Mouse (Mus musculus): ENCODE measurements around the gene Tomm22.

Tomm22 gene

DNA sequence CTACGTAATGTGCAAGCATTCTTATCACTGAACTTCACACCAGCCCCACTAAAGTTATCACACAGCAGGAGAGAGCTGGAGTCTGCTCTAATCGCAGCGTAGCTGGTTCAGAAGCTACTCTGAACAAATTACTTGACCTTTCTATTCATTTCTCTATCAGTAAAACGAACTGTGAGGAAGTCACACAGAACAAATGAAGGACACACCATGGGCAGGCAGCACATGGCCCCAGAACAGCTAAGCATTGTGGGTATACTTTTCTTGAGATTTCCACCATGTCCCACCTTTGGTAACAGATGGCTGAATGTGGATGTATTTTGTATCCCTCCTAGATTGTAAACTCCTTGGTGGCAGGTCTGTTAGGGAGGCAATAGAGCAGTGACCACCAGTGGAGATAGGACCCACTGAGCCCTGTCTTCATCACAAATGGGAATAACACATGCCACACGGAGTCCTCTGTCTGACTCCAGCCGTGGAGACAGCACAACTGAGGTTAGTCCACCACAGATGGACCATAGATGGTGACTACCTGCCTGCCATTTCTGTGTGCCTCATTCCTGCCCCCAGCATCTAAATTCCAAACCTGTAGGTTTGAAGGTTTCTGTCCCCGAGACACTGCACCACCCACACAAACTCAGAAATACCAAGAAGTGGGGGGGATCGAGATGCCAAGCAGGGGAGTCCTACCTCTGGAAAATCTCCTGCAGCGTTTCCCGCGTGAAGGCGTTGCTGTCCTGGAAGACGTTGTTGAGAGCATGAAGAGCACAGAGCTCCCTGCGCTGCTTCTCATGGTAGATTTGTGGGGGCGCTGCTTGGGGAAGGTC, 15.6 kb downstream of the Tomm22 start:
- no peak for DNase-seq (ENCODE audit: low spot score)

DNA sequence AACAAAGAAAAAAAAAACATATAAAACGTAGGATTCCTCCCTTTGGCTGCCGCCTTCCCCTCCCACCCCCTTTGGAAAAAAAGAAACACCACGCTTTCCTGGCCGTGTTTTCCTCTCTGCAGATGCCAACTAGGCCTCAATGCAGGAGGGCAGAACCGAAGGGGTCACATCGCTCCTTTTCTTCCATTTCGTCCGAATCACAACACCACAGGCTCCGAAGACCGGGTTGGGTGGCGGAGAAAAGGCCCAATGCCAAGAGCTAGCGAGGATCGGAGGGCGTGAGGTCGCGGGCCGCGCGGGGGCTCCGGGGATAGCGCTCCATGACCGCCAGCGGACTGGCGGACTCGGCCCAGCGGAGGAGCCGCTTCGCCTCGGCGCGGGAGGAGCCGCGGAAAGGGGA, 16.5 kb downstream of the Tomm22 start:
- DNase-seq (ENCODE audit: low spot score), result peak; percentile 12

DNA sequence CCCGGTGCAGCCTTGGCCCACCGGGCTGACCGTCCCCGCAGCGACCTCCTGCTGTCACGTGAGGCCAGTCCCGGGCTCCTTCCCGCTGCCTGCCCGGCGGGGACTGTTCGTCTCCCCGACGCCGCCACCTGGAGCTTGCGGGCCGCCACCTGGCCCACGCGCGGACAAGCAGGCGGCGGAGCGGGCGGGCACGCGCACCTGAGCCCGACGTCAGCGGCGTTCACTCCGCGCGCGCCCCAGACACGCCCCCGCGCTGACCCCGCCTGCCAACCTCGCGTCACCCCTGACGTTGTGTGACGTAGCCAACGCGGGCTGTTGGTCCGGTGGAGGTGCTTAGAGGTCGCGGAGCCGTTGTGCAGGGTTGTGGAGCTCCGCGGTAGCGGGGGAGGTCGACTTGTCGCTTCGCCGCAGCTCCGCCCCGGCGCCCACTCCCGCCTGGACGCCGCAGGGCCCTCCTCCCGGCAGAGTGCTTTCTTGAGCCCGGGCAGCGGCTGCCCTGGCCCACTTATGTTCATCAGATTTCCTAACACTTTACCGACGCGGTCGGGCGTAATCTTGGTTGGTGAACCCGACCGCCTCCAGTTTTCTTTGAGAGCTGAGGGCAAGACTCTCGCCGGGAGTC, 17.1 kb downstream of the Tomm22 start, which contains the start of gene Josd1:
TSS of gene Josd1 (minus strand) at position 274 of the 622 bp plus-strand sequence.
- peak; percentile 95 for DNase-seq (ENCODE audit: low spot score)

DNA sequence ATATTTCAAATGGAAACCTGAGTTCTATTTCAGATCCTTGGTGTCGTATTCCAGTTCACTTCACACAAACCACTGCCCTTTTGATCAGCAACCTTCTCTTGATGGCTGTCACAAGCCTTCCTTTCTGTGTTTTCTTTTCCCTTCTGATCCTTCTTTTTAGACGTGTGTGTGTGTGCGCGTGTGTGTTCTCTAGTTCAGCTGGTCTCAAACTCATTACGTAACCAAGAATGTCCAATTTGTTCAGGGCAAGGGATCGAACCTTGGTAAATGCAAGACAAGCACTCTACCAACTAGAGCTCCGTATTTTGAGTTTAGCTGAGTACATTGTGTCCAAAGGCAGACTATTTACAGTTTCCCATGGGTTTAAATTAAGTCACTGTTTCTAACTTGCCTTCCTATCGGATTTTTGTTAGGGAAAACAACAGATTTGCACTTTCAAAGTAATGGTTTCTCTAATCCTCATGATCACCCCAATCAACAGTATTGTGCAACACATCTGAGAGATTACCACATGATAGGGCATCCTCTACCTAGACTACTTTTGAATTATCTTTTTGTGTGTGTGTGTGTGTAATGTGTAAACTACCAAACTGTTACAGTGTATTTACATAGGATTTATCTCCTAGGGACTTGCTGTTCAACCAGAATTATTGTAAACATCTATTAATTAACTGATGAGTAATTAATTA, 17.8 kb downstream of the Tomm22 start:
- no peak for DNase-seq (ENCODE audit: low spot score)

DNA sequence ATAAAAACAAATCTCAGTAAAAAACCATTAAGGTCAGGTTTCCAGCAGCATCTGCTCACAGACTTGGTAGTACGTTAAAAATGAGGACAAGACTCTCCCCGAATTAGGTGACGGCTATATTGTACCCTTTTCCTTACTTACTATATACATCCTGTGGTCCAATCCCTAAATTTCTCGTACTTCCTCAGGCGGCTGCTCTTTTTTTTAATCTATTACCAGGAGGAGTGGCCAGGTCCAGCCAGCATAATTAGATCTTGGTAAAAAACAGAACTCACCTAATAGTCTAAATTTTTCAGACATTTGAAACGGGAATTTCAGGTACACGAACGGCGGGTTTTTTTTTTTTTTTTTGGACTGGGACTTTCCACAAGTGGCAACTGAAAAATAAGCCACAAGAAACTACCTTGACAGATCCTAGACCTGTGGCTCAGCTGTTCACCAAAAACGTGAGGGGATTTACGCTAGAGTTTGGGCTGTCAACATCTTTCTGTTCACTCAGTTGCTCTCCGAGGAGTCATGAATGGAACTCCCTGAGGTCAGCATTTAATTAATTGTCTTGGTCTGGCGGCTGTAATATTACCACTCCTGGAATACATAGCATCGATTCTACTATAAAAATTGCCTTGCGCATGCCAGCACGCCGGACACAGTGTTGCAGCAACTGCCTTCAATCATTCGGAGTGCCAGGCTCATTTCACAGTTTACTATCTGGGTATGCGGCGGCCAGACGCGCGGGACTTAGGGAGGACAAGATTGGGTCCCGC, 19.2 kb downstream of the Tomm22 start:
- no peak for DNase-seq (ENCODE audit: low spot score)

DNA sequence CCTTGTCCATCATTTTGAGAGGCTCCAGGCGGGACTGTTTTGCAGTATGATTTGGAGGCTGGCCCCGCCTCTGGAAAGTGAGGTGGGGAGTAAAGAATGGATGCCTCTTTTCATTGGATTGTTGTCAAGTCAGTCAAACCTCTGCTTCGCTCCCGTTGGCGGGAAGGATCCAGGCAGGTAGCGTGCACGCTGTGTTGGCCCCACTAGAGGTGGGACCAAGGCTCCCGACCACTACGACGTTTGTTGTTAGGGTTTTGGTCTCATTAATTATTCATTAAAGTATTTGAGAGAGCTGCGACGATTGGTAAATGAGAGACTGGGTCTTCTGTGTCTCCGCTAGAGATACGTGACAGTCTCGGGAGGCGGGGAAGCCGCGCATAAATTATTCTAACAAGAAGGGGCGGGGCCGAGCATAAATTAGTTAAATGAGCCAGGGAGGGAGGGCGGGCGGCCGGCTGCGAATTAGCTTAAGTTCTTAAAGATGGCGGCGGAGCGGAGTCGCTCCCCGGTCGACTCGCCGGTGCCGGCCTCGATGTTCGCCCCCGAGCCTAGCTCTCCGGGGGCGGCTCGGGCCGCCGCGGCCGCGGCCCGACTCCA, 19.9 kb downstream of the Tomm22 start, which contains the start of gene Gtpbp1:
TSS of gene Gtpbp1 (plus strand) at position 420 of the 597 bp plus-strand sequence.
- DNase-seq (ENCODE audit: low spot score), result peak; percentile 100

DNA sequence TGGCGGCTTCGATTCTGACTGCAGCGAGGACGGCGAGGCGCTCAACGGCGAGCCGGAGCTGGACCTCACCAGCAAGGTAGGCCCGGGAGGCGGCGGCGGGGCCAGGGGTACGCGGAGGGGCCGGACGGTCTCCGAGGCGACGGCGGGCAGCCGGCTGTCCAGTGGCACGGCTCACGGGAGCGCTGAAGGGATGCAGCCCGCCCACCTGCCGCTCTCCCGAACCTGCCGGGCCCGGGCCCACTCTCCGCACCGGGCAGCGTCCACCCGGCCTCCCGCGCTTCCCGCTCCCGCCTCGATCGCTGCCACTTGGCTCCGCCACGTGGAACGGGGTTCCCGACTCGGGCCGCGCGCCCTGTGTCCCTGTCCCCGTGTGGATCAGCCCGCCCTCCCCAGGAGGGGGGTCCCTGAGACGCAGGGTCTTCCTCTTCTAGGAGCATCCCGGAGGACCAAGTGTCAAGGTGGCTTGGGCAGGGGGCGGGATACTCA, 20.4 kb downstream of the Tomm22 start:
- DNase-seq (ENCODE audit: low spot score), result peak; percentile 12

DNA sequence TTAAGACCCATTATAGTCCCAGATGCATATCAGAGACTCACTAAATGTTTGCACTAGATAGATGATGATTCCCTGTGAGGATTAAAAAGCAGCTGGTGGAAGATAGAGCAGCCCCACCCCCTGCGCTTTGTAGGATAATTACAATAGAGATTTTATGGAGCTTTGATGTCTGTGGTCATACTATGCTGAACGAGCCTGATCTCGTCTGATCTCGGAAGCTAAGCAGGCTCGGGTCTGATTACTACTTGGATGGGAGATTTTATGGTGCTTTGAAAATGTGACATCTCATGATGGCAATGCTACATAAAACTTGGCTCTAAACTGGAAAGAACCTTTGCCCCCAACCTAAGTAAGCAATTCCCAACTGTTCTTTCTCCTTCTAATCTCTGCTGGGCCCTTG, 21.7 kb downstream of the Tomm22 start:
- no peak for DNase-seq (ENCODE audit: low spot score)

DNA sequence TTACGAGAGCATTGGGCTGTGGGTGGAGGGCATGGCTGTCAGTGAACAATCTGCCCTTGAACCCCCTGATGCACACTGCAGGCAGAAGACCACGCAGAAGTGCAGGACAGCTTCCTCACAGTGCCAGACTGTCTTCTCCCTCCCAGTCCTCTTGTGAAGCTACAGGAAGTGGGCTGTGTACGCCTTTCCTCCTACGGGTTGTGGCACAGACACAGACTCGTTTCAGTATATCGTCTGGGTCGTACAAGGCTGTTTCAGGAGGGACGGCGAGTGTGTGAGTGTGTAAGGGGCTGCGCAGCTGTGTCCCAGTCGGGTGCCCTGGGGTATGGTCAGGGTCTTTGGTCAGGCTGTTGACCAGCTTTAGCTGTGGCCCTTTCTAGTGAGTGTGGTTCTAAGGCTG, 23.1 kb downstream of the Tomm22 start:
- DNase-seq (ENCODE audit: low spot score), result peak; percentile 37

DNA sequence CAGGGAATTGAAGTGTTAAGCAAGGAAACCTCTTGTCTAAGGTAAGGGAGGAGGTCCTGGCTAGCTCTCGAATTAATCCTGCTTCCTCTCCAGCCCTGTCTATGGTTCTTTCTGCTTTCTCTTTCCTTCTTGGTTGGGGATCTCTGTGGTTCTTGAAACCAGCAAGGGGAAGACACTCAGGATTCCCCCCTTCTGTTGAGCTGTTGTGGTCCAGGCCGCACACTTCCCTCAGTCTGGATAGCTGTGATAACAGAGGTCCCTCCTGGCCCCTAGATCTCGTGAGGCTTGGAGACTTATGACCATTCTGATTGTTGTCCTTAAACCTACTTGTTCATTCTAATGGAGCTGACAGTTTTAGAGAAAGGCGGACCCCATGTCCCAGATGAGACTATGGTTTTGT, 23.9 kb downstream of the Tomm22 start:
- DNase-seq (ENCODE audit: low spot score), result no peak

DNA sequence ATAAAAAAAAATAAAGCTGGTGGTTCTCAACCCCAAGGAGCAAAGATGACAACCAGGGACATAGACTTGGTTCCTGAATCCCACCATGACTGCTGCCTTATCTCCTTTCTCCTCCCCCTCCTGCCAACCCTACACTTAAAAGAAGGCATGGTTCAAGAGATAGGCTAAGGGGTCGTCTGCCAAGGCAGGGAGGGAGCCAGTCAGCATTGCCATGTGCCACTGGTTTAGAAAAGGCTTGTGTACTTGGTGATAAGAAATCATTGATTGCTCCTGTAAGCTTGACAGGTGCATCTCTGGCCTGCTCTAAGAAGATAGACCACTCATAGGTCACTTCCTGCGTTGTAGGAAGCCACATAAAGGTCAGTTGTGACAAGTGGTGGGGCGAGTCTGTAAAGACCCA, 24.9 kb downstream of the Tomm22 start:
- no peak for DNase-seq (ENCODE audit: low spot score)

DNA sequence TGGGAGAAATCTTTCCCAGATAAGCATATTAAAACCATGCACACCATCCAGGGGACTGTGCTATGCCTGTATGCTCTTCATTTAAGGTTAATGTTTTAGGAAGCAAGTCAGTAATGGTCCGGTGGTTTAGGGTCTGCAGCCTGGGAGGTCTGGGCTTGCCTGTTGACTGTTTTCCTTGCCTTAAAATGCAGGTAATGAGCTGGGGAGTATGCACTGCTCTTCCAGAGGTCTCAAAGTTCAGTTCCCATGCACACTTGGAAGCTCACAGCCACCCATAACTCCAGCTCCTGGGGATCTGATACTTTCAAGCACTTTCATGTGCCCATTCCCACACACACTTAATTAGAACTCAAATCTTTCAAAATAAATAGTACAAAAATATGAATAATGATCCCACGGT, 25.8 kb downstream of the Tomm22 start:
- DNase-seq (ENCODE audit: low spot score), result no peak

DNA sequence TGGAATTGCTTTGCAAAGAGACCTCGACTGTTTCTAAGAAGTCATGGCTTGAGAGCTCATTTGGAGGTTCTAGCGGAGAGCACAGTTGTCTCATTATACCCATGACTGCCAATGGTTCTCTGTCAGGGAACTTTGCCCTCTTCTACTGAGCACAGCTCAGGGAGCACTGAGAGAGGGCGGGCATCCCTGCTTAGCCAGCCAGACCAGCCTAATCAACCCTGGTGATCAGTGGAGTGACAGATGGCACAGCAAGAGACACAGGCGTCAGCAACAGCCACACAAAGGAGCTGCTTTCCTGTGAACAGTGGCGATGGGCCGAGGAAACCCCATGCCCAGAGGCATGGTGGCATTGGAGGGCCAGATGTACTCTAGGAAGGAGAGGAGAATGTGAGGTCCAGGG, 26.4 kb downstream of the Tomm22 start:
- DNase-seq (ENCODE audit: low spot score), result no peak

DNA sequence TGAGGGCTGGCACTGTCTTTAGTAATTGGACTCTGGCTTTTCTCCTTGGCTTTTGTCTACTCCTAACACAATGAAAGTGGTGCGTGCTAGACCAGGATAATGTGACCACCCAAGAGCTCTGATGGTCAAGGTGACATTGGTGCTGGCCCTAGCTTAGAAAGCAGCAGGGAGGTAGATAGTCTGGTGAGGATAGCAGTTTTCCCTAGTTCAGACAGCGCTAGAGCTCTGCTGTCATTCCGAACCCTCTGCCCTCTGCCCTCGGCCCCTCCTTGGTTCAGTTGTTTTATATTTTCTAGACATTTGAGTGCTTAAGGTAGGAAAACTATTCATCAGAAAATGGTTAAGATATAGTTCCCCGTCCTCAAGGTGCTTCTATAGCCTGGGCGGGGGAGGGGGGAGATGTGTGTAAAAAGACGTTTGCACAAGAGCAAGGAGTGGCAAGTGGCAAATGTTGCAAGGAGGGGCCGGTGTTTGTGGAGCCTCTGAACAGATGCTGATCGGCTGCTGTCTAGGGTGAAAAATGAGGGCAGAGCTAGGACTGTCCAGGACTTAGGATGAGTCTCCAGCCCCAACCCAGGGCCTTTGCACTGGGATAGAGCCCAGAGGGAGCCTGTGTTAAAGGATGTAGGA, 27.0 kb downstream of the Tomm22 start:
- no peak for DNase-seq (ENCODE audit: low spot score)

DNA sequence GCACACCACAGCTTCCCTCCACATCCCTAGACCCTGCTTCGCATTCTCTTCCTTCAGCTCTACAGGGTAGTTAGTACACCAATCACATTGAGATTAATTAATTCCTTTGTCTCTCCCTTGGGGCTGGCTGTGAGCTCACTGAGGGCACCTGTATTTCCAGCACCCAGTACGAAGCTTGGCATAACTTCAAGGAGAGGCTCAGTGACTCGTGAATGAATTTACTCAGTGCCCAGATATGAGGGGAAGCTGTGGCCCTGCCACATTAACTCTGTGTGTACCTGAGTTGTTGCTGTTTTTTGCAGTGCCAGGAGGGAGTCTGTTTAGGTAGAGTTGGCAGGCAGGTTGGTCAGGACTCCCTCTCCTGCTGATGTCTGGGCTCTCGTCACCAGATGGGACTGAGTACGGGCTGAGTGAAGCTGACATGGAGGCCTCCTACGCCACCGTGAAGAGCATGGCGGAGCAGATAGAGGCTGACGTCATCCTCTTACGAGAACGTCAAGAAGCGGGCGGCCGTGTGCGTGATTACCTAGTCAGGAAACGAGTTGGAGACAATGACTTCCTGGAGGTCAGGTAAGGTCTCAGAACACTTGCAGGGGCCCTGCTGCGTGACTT, 36.0 kb downstream of the Tomm22 start:
- DNase-seq (ENCODE audit: low spot score), result no peak

DNA sequence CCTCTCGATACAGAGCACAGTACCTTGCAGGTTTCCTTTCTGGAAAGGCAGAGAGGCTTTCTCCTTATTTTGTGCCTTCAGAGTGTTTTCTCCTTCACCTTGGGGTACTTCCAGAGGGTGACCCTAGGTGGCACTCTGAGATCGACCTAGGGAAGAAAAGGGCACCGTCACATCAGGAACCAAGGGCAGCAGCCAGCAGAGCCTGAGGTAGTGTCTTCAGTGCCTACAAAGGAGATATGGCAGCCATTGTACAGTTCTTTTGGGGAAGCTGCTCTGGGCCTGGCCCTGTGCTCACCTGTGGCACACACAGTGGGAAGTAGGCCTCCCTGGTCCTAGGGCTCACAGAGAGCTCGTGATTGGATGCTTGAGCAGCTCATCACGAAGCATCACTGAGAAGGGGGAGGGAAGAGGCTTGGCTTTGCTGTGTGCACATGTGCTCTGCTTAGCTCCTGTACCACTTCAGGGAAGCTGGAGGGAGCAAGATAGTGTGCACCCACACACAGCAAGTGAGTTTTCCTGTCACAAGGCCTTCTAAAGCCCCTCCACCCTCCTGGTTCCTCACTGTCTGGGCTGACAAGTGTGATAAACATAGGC, 37.7 kb downstream of the Tomm22 start:
- no peak for DNase-seq (ENCODE audit: low spot score)

DNA sequence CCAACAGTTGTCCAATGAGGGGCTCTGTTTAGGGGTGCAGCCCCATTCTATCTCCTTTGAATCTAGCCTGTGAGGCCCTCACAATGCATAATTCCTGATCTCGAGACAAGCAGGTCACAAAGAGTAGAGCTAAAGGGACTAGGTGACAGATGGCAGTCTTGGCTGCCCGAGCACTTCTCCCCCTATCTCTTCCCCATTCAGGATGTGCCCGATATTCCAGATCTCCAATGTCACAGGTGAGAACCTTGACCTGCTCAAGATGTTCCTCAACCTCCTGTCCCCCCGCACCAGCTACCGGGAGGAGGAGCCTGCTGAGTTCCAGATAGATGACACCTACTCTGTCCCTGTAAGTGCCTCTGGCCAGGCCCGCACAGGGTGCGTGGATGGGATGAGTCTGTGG, 45.0 kb downstream of the Tomm22 start:
- DNase-seq (ENCODE audit: low spot score), result no peak

DNA sequence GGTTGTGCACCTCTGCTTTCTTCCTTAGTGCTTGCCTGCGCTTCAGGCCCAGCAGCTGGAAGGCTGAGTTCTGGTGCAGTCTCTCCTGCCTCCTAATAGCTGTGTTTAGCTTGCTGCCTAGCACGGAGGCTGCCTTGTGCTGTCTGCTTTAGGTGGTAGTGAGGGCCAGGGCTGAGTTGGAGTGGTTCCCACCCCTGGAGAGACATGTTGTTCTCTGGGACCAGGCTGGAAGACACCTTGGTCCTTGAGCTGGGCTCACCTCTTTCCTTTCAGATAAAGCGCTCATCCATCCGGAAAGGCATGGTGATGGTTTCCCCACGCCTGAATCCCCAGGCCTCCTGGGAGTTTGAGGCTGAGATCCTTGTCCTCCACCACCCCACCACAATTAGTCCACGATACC, 46.0 kb downstream of the Tomm22 start:
- no peak for DNase-seq (ENCODE audit: low spot score)

DNA sequence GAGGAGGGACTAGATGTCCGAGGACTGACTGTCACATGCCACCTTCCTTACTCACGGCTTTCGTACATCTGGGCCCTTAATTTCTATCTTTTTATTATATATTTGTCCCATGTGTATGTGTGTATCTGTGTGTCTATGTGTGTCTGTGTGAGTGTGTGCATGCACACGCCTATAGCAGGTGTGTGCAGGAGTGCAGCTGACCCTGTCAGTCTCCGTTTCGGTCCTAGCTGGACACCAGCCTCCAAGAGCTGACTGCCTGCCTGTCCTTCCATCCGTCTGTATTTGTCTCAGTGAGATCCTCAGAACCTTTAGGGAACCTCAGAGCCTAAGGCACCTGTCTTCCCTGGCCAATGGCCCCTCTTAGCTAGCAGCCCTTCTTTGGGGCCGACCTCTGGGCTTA, 49.6 kb downstream of the Tomm22 start:
- DNase-seq (ENCODE audit: low spot score), result no peak

DNA sequence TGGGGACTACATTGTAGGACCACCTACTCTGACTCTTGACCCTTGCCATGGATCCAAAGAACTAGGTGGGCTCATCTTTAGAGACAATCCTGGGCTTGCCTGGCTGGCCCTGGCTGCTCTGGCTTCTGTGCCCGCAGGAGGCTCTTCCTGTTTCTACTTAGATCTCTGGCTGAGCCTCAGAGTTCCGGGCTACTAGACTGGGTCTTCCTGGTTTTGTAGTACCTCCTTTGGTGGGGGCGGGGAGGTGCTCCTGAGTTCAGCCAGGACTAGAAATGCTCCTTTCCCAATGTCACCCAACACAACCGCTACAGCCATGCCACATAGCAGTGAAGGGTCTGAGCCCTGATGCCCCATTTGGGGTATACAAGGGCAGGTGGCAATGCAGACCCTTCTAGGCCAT, 50.1 kb downstream of the Tomm22 start:
- DNase-seq (ENCODE audit: low spot score), result no peak

All from lung, postnatal 25 days (tissue).